ENCODE assay signal across 8 mouse cellular contexts in the genomic region with DNA sequence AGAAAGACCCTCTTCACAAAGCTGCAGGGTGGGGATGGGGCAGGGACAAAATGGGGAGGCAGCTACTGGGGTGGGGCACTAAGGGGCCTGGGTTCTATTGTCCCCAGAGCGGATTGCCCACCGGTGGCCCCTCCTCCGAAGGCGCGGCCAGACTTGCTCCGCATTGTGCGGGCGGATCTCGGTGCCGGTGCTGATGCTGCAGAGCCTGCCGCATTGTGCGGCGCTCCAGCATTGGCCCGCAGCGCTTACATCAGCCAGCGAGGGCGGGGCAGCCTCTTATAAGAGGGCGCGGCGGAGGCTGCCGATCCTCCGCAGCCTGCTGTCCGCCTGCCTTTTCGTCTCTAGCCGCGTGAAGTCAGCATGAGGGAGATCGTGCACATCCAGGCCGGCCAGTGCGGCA. TPM values are rescaled to one million over a fixed set of nuclear protein-coding genes. Genes with fewer than 3 reads are reported as not detected.
DNase-seq lines count a peak whose midpoint lies in the region; ATAC-seq and TF ChIP-seq lines count a peak whose summit lies in the region.

Tubb3 (plus strand) TSS at position 179 of the 400 bp plus-strand sequence.

- no peak within 1 kb of the TSS for H3K27ac ChIP-seq in lung, embryonic 14.5 days (ENCODE audit: low read depth)
- no peak within 1 kb of the TSS for H3K27ac ChIP-seq in bone marrow macrophage, adult 2 months (ENCODE audit: insufficient read depth, low read depth, low read length)
- H3K27ac ChIP-seq in embryonic fibroblast, embryonic 13.5 days (ENCODE audit: insufficient read depth, low read length) = no peak within 1 kb of the TSS
- H3K27ac ChIP-seq in small intestine, adult 2 months (ENCODE audit: insufficient read depth, low read depth, low read length) = no peak within 1 kb of the TSS

- DNase-seq in lung, embryonic 14.5 days = peak; percentile 74
- DNase-seq in lung, postnatal 10 days = no peak
- peak; percentile 43 for DNase-seq in heart, postnatal 4 days
- peak; percentile 83 to 86 for DNase-seq in layer of hippocampus, postnatal 25 days (ENCODE audit: extremely low spot score in 1 of 2, low spot score in 1 of 2)

- no peaks in the 10 kb centered on the region for H3K4me1 ChIP-seq in lung, embryonic 14.5 days (ENCODE audit: insufficient read depth)
- no peaks in the 10 kb centered on the region for H3K4me1 ChIP-seq in bone marrow macrophage, adult 2 months (ENCODE audit: control insufficient read depth, insufficient read depth, low read length)
- peaks cover 15% of the 10 kb centered on the region for H3K4me1 ChIP-seq in embryonic fibroblast, embryonic 13.5 days (ENCODE audit: control insufficient read depth, insufficient read depth, low read length)
- H3K4me1 ChIP-seq in small intestine, adult 2 months (ENCODE audit: control insufficient read depth, insufficient read depth, insufficient read length, low read length) = peaks cover 5% of the 10 kb centered on the region

- TF ChIP-seq POLR2A in bone marrow macrophage, adult 2 months (IDR thresholded peaks at IDR 0.05; ENCODE audit: borderline replicate concordance, low read depth, low read length) = no peak
- TF ChIP-seq POLR2A in embryonic fibroblast, embryonic 13.5 days (IDR thresholded peaks at IDR 0.05; ENCODE audit: low read depth, low read length) = peak; percentile 95
- TF ChIP-seq POLR2A in small intestine, adult 2 months (IDR thresholded peaks at IDR 0.05; ENCODE audit: low read depth, low read length) = no peak

- ATAC-seq in lung, embryonic 14.5 days (ENCODE audit: insufficient read depth) = peak; percentile 42; the same call in 1 of the 2 replicates
- ATAC-seq in megakaryocyte-erythroid progenitor cell, adult 5-6 weeks (replicated peaks; ENCODE audit: low FRiP score, low TSS enrichment, poor library complexity, severe bottlenecking) = peak; percentile 64

- H3K36me3 ChIP-seq in lung, embryonic 14.5 days (ENCODE audit: insufficient read depth) = no peaks in the 10 kb centered on the region
- H3K36me3 ChIP-seq in small intestine, adult 2 months (ENCODE audit: control insufficient read depth, insufficient read depth, low read length) = no peaks in the 10 kb centered on the region

- TF ChIP-seq CTCF in lung, embryonic 14.5 days (IDR thresholded peaks at IDR 0.05; ENCODE audit: low read depth) = no peak
- no peak for TF ChIP-seq CTCF in bone marrow macrophage, adult 2 months (IDR thresholded peaks at IDR 0.05; ENCODE audit: low read depth, low read length)
- no peak for TF ChIP-seq CTCF in embryonic fibroblast, embryonic 13.5 days (IDR thresholded peaks at IDR 0.05; ENCODE audit: borderline replicate concordance, insufficient read depth, low read length)
- TF ChIP-seq CTCF in small intestine, adult 2 months (IDR thresholded peaks at IDR 0.05; ENCODE audit: extremely low read depth, insufficient read length, insufficient replicate concordance, low read depth, low read length) = no peak

- peaks cover 59% of the 10 kb centered on the region for H3K27me3 ChIP-seq in lung, embryonic 14.5 days (ENCODE audit: insufficient read depth, low read length)
- H3K27me3 ChIP-seq in small intestine, adult 2 months (ENCODE audit: control insufficient read depth, insufficient read depth, low read length) = peaks cover 40% of the 10 kb centered on the region

- peak within 1 kb of the TSS; percentile 53 for H3K4me2 ChIP-seq in lung, embryonic 14.5 days

- no peaks in the 10 kb centered on the region for H3K9me3 ChIP-seq in lung, embryonic 14.5 days (ENCODE audit: low read depth, low read length)

- H3K9ac ChIP-seq in lung, embryonic 14.5 days = no peak within 1 kb of the TSS

- under 1% methylated on average over 29 of the region's 29 CpGs for WGBS in lung, embryonic 14.5 days
- under 1% methylated on average over 29 of the region's 29 CpGs for WGBS in small intestine, adult 2 months

- peak within 1 kb of the TSS; percentile 24 for H3K4me3 ChIP-seq in lung, embryonic 14.5 days (ENCODE audit: low read depth, low read length)
- H3K4me3 ChIP-seq in bone marrow macrophage, adult 2 months (ENCODE audit: insufficient read depth, low read length) = peak within 1 kb of the TSS; percentile 19
- peak within 1 kb of the TSS; percentile 48 for H3K4me3 ChIP-seq in embryonic fibroblast, embryonic 13.5 days (ENCODE audit: insufficient read depth, low read length)
- H3K4me3 ChIP-seq in small intestine, adult 2 months (ENCODE audit: low read depth, low read length) = peak within 1 kb of the TSS; percentile 24

RNA-seq across cellular contexts. Expression of gene Tubb3, which starts in this region (rescaled TPM):
- polyA plus RNA-seq in lung, embryonic 14.5 days (2014; fragmentation: Nextera tagmentation; extraction: Ambion mirVana) = 1.7 and 3.0 TPM in 2 replicates
- not detected in 2 replicates for polyA plus RNA-seq in bone marrow macrophage, adult 2 months (2012; ENCODE audit: insufficient read depth, insufficient read length, missing spikeins)
- polyA plus RNA-seq in embryonic fibroblast, embryonic 13.5 days (2011; ENCODE audit: insufficient read length, low read depth, missing spikeins) = 25.5 and 32.0 TPM in 2 replicates
- 1 to 10 TPM; 1.8 to 2.5 TPM for total RNA-seq in heart, postnatal 4 days (2021)
- total RNA-seq in layer of hippocampus, postnatal 25 days (2021) = 100 to 1,000 TPM; 317 to 360 TPM
- 1.0 and 1.3 TPM in 2 replicates for total RNA-seq in megakaryocyte-erythroid progenitor cell, adult 5-6 weeks (2014; fragmentation: Nextera tagmentation)
- 0.19 TPM in 1 of 2 replicates, not detected in the other for total RNA-seq in megakaryocyte-erythroid progenitor cell, adult 5-6 weeks (2017)
- 5.5 and 9.5 TPM in 2 replicates for polyA plus RNA-seq in small intestine, adult 2 months (2012; rRNA removed)

Comparison
In these comparisons a context has a peak if more than half of its experiments do, and no peak if none do; other contexts are left out.
1. RNA of gene Tubb3 (total RNA-seq): 317 to 360 TPM in layer of hippocampus, postnatal 25 days; 1.8 to 2.5 TPM in heart, postnatal 4 days and 0.19 to 1.3 TPM in megakaryocyte-erythroid progenitor cell, adult 5-6 weeks; every median in the first group is over 10 times any median in the second.
2. Peak in every context shown above with its lines, with median percentiles within 50 percentile points of each other: H3K4me3 ChIP-seq.